Mouse (Mus musculus) thymus, postnatal 25 days (tissue): ENCODE measurements around the gene B3gntl1.
A peak's percentile ranks its signal among the peaks of the same experiment; 100 is the strongest.

Source experiments
- DNase-seq: peaks from one replicate; pipeline ENCODE4 v3.0.0; 2022

B3gntl1 gene

DNA sequence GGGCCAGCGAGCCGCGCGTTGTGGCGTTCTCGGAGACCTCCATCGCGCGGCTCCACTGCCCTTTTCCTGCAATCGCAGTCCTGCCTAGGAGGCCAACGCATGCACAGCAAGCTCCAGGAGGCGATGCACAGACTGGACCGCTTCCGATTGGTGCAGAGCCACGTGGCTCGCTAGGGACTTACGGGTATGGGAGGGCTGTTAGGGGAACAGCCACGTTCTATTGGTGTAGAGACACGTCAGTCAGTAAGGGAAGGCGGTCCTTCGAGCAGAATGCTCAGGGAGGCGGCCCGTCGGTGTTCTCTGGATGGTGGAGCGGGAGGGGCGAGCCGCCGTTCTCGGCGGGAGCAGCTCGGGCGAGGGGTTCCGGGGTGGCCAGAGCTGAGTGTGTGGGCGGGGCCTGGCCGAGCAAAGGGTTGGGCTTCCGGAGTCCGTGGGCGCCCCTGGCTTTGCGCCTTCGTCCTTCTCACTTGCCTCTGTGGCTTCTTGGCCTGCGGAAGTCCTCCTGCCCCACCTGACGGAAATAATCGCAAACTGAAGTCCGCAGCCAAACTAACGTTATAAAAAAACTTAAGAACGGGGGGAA, at the start of gene B3gntl1:
TSS of gene B3gntl1 (minus strand) at position 164 of the 583 bp plus-strand sequence.
- peak; percentile 100 for DNase-seq

DNA sequence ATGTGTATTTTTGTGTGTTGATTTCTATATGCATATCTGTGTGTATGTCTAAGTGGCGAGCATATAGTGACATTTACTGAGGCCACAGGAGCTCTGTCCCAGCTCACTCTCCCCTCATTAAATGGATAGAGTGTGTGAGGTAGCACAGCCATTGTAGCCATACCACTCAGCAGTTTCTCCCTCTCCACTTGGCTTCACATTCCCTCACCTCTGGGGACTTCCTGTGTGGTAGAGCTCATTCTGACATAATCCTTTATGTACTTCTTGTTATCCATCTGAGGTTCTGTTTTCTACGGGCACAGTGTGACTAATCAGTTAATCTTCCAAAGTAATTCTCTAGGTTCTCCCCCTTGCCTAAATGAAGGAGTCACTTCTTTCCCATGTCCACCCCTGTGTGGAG, 49.5 kb upstream of the B3gntl1 start:
- DNase-seq, result no peak

DNA sequence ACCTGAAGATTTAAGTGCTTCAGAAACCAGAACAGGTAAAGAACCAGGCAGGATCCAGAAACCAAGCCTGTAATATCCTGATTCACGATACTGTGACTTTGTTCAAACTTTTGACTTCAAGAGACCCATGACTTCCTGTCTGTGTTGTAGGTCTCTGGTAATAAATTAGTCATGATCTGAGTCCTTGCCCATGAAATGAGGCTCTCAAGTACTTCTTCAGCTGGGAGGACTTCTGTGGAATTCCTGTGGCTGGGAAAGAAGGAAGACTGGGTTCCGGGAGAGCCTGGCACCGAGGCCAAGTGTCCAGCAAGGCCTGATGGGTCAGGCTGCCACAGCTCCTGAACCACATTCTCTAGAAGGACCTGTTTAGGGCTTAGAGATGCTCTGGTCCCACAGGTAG, 47.8 kb upstream of the B3gntl1 start:
- DNase-seq, result no peak

DNA sequence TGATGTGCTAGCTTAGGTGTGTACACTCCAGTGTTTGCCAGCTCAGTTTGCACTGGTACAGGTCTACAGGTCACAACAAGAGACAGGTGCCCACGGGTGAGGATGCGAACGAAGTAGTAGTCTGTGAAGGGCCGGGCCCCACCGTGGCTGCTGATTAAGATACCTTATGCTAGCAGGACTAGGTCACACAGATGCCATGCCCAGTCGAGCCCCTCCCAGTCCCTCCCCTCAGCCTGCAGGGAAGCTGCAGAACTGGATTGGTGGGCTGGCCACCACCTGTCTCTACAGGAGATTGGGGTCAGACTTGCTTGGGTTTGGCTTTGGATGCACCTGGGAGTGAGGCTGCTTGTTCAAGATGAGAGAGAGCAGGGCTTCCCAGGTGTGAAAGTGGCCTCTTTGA, 44.8 kb upstream of the B3gntl1 start:
- DNase-seq, result no peak

DNA sequence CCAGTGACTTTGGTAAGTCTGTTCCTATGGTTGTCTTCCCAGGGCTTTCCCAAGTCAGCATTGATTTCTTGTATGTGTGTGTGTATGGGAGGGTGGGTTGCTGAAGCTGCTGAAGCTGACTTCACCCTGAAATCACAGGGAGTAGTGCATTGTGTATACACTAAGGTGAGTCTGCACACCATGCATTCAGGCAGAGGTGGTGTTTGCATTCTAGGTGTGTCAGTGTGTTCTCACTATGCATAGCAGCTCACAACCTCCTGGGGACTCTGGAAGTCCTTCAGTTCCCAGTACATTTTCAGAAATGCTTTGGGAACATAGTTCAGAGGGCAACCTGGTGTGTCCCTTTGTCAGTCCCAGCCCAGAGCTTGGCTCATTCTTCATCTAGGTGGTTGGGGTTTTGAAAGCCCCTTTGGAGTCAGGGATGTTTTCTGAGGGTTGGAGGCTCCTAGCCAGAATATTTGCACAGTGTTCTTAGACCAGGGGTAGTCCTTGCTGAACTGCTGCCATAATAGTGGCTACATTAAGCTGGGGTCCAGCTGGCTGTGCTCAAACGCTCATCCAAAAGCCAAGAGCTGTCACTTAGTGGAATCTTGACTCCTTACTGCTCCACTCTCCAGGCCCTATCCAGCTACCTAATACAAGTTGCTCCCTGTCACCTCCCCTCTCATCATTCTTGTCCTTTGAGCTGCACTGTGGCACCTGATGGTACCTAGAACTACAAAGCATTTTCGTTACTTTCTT, 42.0 kb upstream of the B3gntl1 start:
- no peak for DNase-seq

DNA sequence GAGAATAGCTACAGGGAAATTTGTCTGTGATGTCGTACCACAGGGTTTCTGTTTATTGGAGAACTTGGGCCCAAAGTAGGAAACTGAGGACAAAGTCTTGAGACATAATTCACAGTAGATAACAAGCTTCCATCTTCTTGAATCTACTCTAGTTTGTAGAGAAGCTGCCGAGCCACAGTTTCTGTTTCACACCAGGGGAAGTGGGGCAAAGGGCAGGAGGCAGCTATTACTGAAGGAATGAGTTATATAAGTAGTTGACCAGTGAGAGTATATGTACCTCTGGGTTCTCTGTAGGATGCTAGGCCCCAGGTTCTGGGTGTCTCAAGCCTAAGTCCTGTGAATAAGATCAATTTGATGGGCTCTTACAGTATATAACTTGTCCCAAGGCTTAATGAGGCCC, 40.6 kb upstream of the B3gntl1 start:
- DNase-seq, result no peak

DNA sequence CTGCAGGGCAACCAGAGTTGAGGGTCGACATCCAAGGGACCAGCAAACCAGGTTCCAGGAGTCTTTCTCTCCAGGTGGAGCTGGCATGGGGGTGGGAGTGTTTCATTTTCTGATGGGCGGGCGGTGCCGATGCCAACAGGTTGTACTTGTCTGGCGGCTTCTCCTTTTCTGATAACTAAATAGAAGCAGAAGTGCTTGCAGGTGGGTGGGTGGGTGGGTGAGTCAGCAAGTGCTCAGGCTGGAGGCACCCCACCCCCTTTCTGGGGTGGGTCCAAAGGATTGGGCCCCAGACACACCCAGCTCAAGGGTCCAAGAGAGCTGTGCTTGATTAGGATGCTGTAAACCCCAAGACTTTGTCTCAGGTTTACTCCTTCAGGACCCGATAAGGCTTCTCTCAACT, 40.0 kb upstream of the B3gntl1 start:
- no peak for DNase-seq

DNA sequence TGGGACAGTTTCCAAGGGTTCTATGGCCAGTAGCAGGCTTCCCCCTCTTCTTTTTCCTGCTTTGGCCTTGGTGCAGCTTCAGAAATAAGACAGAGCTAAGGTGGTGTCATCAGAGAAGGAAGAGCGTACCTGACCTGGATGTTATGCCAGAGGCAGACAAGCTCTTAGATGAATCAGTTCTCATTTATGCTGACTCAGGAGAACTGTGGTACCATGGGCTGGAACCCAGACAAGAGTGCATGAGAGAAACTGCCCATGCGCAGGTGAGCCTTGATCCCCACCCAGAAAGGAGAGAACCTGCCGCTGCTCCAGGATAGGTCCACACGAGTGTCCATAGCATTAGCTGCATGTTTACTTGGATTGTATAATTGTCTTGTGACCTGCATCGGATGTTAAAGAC, 37.3 kb upstream of the B3gntl1 start:
- no peak for DNase-seq

DNA sequence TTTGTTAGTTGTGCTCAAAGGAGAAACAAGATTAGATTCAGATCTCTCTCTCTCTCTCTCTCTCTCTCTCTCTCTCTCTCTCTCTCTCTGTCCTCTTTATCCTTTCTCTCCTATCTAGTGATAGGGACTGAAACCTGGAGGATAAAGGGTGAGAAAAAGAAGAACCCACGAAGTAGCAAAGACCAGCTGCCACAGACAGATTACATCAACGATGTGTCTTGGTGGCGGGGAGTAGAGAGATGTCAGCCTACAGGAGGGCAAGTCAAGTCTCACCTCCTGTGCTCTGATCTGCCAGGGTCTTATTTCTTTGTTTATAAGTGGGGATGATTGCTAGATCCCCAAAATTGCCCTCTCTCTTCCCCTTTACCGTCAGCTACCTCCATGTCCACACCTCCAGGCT, 36.3 kb upstream of the B3gntl1 start:
- no peak for DNase-seq

DNA sequence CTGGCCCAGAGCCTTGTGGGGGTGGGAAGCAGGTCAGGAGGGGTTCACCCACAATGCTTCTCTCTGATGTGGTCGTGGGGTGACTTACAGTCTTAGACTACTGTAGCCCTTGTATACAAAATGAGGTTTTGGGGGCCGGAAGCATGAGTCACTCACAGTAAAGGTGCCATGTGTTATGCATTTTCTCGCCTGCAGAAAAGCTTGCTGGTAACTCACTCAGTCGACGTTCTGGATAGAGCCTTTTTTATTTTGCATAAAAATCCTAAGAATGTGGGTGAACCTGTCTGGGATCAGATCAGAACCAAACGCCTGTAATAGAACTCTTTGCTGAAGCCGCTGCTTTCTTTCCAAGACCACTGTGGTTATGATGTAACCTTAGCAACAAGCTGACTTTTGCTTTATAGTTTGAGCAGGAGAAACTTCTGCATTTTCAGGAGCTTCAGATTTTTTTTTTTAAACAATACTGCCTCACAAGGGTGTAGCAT, 33.6 kb upstream of the B3gntl1 start:
- peak; percentile 82 for DNase-seq

DNA sequence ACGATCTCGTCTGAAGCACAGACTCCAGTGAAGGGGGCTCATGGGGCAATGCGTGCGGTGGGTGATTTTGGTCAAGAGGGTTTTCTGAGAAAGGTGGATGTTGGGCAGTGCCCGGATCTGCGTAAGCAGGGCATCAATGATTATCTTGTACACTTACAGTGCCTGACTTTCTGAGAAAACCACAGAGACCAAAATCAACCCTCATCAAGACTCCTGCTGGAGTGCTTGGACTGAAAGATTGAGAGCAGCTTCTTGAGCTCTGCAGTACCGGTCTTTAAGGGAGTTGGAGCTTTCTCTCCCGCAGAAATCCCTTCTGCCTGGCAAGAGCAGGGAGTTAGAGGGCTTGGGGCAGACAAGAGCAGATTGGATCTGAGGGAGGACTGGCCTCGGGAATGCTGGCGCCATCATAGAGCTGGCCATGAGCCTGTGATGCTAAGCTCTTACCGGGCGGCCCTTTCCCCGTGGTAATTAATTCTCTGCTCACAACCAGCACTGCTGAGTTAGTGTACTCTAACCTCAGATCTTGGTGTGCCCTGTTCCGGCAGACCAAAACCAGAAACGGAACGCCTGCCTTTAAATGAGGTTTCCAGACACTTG, 30.8 kb upstream of the B3gntl1 start:
- DNase-seq, result no peak

DNA sequence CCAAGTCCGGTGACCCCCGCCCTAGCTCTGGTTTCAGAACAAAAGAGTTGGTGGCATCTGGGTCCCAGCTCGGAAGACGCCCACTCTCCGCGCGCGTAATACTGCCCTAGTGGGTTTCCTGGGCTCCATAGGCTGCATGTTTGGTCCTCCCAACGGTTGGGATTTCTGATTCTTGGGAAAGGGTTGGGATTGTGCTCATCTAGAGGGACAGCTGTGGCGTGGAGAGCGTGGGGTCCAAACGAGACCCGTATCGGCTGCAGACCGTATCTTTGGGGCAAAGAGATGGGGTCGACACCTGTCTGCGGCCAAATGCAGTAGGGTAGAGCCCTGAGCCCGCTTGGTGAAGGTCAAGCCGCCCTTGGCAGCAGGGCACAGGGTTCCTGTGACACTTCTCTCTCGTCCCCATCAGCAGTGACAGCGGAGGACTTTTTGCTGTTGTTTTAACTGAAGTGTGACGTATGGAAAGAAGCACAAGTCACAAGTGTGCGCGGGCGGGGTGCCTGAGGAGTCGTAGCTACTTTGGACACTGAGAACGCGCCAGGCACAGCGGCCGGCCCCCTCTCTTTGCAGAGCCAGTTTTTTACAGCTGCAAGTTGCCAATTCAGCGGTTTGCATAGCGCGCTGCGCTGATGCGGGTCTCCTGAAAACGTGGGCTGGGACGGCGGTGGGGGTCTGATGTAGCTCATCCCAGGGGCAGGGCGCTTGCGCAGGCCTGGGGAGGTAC, 30.1 kb upstream of the B3gntl1 start:
- DNase-seq, result peak; percentile 33

DNA sequence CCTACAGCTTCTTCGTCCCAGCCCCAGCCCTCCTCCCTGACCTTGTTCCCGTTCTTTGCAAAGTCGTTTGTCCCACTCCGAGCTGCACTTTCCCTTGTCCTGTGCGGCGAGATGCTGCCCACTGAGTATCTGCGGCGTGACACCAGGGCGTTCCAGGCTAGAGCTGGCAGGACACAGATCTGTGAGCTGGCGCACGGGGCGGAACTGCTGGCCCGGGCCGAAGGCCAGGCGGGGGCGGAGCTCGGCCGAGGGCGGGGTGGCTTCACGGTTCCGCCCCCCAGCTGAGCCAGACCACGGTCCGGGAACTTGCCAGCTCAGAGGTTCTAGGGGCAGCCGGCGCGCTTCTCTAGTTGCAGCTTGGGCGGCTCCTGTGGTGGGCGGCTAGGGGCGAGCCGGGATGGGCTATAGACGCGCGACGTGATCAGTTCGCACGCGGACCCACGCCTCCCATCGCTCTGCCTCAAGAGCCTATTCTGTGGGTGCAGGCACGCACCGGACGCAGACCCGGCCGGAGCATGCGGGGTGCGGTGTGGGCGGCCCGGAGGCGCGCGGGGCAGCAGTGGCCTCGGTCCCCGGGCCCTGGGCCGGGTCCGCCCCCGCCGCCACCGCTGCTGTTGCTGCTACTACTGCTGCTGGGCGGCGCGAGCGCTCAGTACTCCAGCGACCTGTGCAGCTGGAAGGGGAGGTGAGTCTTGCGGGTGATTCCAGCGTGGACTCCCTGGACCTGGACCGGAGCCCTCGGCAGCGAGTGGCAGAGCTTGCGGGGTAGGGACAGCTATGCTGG, 29.4 kb upstream of the B3gntl1 start:
- DNase-seq, result peak; percentile 37

DNA sequence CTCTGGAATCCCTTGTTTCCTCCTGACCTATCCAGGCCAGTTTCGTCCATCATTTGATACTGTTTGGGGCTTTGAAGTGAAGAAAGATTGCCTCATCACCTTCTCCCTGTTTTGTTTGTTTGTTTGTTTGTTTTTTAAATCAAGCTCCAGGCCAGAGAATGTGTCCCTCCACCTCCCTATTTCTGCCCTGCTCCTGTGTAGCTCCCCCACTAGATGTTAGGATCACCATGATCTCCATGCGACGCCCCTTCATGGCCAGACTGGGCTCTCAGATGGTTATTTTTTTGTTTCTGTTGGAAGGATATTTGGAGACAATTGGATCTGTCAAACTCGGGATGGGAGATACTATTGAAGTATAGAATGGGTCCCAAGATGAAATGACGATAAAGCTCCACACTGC, 28.3 kb upstream of the B3gntl1 start, which contains the start of gene Metrnl:
TSS of gene Metrnl (plus strand) at position 301 of the 400 bp plus-strand sequence.
- DNase-seq, result no peak

DNA sequence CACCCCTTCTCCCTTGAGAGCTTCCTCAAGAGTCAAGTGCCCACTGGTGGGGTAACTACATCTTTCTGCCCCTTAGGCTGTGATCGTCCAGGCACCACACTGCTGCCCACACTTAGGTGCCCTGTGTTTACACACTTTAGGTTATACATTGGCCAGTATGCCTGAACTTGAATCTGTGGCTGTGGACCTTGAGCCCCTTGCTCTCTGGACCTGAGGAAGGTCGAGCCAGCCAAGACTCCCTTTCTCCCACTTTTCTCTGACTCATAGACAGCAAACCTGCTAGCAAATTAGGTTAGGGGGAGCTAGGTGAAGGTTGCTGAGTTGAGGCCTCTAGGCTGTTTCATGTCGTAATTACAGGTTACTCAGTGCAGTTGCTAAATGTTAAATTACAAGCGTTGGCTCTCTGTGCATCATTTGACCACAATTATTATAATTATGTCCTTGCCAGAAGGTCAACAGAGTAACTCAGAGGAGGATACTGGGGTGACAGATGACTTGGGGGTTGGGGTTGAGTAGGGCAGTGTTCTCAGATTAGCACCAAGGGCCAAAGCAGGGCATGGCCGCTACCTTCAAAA, 25.5 kb upstream of the B3gntl1 start:
- no peak for DNase-seq

DNA sequence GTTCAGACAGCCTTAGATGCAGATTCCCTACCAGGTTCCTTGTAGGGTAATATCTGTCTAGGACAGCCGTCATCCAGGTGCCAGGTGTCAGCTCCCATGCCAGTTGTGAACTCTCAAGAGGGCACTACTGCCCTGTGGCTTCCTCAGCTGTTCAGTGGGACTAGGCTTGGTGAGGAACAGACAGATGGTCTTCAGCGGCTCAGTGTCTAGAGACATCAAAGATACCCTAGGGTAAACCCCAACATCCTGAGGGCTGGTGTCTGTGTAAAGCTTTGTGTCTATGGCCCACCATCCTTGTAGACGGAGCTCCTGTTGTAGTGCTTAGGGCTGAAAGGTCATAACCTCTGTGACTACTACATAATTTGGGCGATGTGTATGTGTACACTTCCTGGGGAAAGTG, 24.3 kb upstream of the B3gntl1 start:
- DNase-seq, result peak; percentile 52

DNA sequence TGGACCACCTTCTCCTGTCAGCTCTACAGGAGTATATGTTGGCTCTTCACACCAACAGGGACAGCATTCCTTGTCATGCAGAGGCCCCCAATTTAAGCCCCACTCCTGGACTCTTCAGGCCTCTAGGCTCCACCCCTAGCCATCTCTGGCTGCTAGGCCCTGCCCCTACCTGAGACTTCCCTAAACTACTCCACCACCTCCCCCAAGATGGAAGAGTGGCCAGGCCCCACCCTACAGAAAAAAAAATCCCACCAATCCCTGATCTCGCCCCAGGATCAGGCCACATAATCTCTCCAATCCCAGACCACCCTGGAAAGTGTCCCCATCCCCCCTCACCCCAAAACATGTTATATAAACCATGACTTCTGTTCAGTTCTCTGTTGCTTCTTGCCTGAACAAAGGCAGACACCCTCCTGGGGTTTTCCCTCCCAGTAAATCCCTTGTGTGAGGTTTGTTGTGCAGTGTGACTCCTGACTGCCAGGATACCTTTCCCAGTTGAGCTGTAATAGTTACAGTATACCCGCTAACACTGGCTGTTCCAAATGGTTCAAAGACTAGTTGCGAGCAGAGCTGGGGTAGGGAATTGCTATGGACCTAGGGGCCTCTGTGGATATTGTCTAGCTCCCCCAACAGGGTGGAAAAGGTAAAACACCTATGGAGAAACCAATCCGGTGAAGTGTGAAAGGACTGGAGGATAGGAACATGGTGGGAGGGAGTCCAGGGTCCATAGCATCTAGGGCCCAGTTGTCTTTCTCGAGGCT, 22.5 kb upstream of the B3gntl1 start:
- no peak for DNase-seq

DNA sequence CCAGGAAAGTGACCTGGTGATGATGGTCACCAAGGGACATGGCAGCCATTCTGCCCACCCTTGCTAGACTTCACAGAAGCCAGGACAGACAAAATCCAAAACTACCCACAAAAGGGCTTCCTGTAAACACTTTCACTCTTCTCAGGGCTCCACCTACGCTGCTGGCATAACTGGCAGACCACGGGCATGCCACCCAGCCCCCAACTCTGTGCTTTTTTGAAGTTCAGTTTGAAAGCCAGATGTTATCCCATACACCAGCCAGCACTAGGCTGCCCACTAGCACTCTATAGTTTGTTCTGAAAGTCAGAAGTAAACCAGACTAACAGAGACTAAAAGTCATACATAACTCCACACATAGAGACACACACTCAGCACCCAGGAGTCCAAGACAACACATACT, 15.1 kb upstream of the B3gntl1 start:
- DNase-seq, result peak; percentile 45

DNA sequence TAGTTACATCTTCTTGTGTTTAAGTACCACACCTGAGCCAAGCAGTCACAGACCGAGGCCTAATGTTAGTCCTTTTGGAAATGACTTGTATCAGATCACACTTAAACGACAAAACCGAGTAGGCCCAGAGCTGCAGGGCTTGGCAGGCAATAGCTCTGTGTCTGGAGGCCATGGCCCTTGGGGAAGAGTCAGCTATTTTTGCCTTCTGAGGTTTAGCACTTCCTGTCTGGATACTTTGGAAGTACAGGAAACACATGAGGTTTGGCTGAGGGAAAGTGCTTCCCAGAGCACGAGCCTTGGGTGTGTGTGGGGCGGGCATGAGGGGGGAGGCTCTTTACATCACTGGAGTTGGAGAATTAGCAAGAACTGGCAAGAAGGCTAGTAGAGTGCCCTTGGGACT, 13.7 kb upstream of the B3gntl1 start:
- no peak for DNase-seq

DNA sequence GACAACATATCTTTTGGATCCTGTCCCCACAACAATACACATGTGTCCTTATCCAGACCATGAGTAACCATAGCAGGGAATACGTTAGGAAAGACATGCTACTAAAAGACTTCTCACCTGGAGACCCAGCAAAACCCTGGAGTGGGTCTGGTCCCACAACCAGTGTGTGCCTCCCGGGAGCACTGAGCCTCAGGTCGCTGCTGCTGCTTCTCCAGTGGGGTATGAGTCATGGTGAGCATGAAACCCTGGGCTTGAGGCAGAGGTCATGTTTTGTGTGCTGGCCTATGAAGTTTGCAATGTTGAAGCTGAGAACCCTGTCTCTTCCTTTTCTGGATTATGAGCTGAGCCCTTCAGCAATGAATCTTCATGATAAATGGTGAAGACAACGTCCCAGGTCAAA, 13.1 kb upstream of the B3gntl1 start:
- no peak for DNase-seq

DNA sequence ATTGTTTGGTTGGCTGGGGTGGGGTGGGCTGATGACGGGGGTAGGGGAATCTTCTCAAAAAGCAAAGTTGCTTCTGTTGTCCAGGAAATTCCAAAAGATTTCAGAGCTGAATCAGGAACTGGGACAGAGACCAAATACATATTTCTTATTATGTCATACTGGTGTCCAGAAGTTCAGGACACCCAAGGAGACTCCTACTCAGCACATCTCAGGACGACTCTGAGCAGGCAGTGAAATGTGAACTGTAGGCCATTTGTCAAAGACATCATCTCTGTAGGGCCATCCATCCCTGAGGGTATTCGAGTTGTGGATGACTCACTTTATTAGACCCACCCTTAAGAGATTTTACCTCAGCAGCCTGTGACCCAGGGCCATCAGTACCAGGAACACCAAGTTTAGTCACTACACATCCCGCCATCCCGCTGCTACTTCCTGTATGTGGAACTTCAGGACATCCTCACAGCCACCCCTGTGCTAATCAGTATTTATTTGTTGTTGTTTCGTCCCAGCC, 12.6 kb upstream of the B3gntl1 start:
- no peak for DNase-seq
